ENCODE assay signal across 9 mouse cellular contexts in genomic region chr4:40182651-40183320, GRCm38 (mm10). TPM values are rescaled to one million over a fixed set of nuclear protein-coding genes. Genes with fewer than 3 reads are reported as not detected.
DNase-seq lines count a peak whose midpoint lies in the region; ATAC-seq and TF ChIP-seq lines count a peak whose summit lies in the region.
"Had no signal": no experiment of that assay in that cellular context is flagged by ENCODE, and none has a peak within 500 bp of the region (broad histone marks: within the 10 kb centered on the region; RNA-seq: fewer than 3 reads in every experiment).

No protein-coding gene starts in this region.

- H3K9me3 ChIP-seq in G1E (replicated peaks): no peaks in the 10 kb centered on the region
- no peaks in the 10 kb centered on the region for H3K9me3 ChIP-seq in hindbrain, embryonic 14.5 days (ENCODE audit: control insufficient read depth, low read length)

- H3K36me3 ChIP-seq in G1E (replicated peaks): peaks cover 93% of the 10 kb centered on the region
- peaks cover 93% of the 10 kb centered on the region for H3K36me3 ChIP-seq in hindbrain, embryonic 14.5 days (replicated peaks; ENCODE audit: control insufficient read depth, insufficient read depth)

- WGBS in hindbrain, embryonic 14.5 days: 37% methylated on average over 14 of the region's 14 CpGs

- no peaks in the 10 kb centered on the region for H3K27me3 ChIP-seq in G1E (ENCODE audit: insufficient read depth, low read length)
- H3K27me3 ChIP-seq in hindbrain, embryonic 14.5 days (ENCODE audit: control insufficient read depth, insufficient read depth, low read length): no peaks in the 10 kb centered on the region

- ATAC-seq in G1E (ENCODE audit: extremely low read depth, insufficient number of reproducible peaks, low FRiP score, poor library complexity, severe bottlenecking): no peak
- ATAC-seq in erythroid progenitor cell, adult 5-6 weeks (replicated peaks; ENCODE audit: low FRiP score, poor library complexity, severe bottlenecking): peak; percentile 68; the same call in 1 of the 2 replicates
- ATAC-seq in hindbrain, embryonic 14.5 days (ENCODE audit: low FRiP score): peak; percentile 14; the same call in 1 of the 2 replicates

- DNase-seq in G1E (ENCODE audit: low spot score): peak; percentile 44
- peak; percentile 70 for DNase-seq in hindbrain, embryonic 14.5 days (ENCODE audit: low spot score)
- DNase-seq in layer of hippocampus, postnatal 14 days (ENCODE audit: low spot score in 2 of 2): peak; percentile 63 to 68
- DNase-seq in lung, postnatal 25 days (ENCODE audit: low spot score): peak; percentile 69
- DNase-seq in right cerebral cortex, adult 18-20 months: peak; percentile 54
- peak; percentile 33 to 64 for DNase-seq in urinary bladder, postnatal 36 days (ENCODE audit: low spot score in 2 of 2)

- peaks cover 65% of the 10 kb centered on the region for H3K4me1 ChIP-seq in G1E (ENCODE audit: insufficient read depth, low read depth, low read length)
- no peaks in the 10 kb centered on the region for H3K4me1 ChIP-seq in bone marrow macrophage, adult 2 months (ENCODE audit: control insufficient read depth, insufficient read depth, low read length)
- H3K4me1 ChIP-seq in hindbrain, embryonic 14.5 days (replicated peaks; ENCODE audit: control insufficient read depth, insufficient read depth, low read length): no peaks in the 10 kb centered on the region

- no peak for TF ChIP-seq POLR2A in bone marrow macrophage, adult 2 months (IDR thresholded peaks at IDR 0.05; ENCODE audit: borderline replicate concordance, low read depth, low read length)

- TF ChIP-seq CTCF in G1E (IDR thresholded peaks at IDR 0.05; ENCODE audit: low read depth, low read length): peak; percentile 69
- TF ChIP-seq CTCF in bone marrow macrophage, adult 2 months (IDR thresholded peaks at IDR 0.05; ENCODE audit: low read depth, low read length): peak; percentile 67

- H3K27ac ChIP-seq in bone marrow macrophage, adult 2 months (ENCODE audit: insufficient read depth, low read depth, low read length): no peak overlapping the region
- no peak overlapping the region for H3K27ac ChIP-seq in hindbrain, embryonic 14.5 days
- H3K27ac ChIP-seq: macrophage had no signal

- H3K9ac ChIP-seq in hindbrain, embryonic 14.5 days: no peak overlapping the region

- no peak overlapping the region for H3K4me3 ChIP-seq in G1E (ENCODE audit: low read depth, low read length)
- no peak overlapping the region for H3K4me3 ChIP-seq in bone marrow macrophage, adult 2 months (ENCODE audit: insufficient read depth, low read length)
- no peak overlapping the region for H3K4me3 ChIP-seq in hindbrain, embryonic 14.5 days (replicated peaks; ENCODE audit: low read length)

- no peak overlapping the region for H3K4me2 ChIP-seq in hindbrain, embryonic 14.5 days (replicated peaks)

RNA-seq across cellular contexts. Expression of gene Aco1, which starts 39.9 kb away (rescaled TPM):
- total RNA-seq in G1E (2014; fragmentation: Nextera tagmentation): 133 and 144 TPM in 2 replicates
- total RNA-seq in G1E (2017): 119 and 120 TPM in 2 replicates
- 28.4 and 34.1 TPM in 2 replicates for polyA plus RNA-seq in G1E (2012)
- polyA plus RNA-seq in bone marrow macrophage, adult 2 months (2012; ENCODE audit: insufficient read depth, insufficient read length, missing spikeins): 22.1 and 28.8 TPM in 2 replicates
- total RNA-seq in erythroid progenitor cell, adult 5-6 weeks (2015; ENCODE audit: low replicate concordance): 6.1 and 7.1 TPM in 2 replicates
- total RNA-seq in erythroid progenitor cell, adult 5-6 weeks (2017; ENCODE audit: low replicate concordance): 4.7 and 7.6 TPM in 2 replicates
- 46.0 and 49.4 TPM in 2 replicates for polyA plus RNA-seq in hindbrain, embryonic 14.5 days (2014; fragmentation: Nextera tagmentation; extraction: Ambion mirVana)
- 10 to 100 TPM; 37.1 to 44.8 TPM for total RNA-seq in layer of hippocampus, postnatal 14 days (2021)

RNA-seq across cellular contexts. Expression of gene Ddx58, which starts 56.8 kb away (rescaled TPM):
- total RNA-seq in G1E (2014; fragmentation: Nextera tagmentation) (26.6 and 29.2 TPM in 2 replicates), G1E (2017) (14.1 and 16.1 TPM in 2 replicates)
- polyA plus RNA-seq in G1E (2012): 0.43 and 0.68 TPM in 2 replicates
- polyA plus RNA-seq in bone marrow macrophage, adult 2 months (2012; ENCODE audit: insufficient read depth, insufficient read length, missing spikeins): 90.7 and 91.2 TPM in 2 replicates
- 5.0 and 16.6 TPM in 2 replicates for total RNA-seq in erythroid progenitor cell, adult 5-6 weeks (2015; ENCODE audit: low replicate concordance)
- total RNA-seq in erythroid progenitor cell, adult 5-6 weeks (2017; ENCODE audit: low replicate concordance): 11.3 and 18.1 TPM in 2 replicates
- 2.5 and 4.3 TPM in 2 replicates for polyA plus RNA-seq in hindbrain, embryonic 14.5 days (2014; fragmentation: Nextera tagmentation; extraction: Ambion mirVana)
- 1 to 10 TPM; 3.0 to 4.4 TPM for total RNA-seq in layer of hippocampus, postnatal 14 days (2021)

Comparison
In these comparisons a context has a peak if more than half of its experiments do, and no peak if none do; other contexts are left out.
1. RNA of gene Aco1, which starts 39.9 kb away (total RNA-seq): 119 to 144 TPM in G1E and 37.1 to 44.8 TPM in layer of hippocampus, postnatal 14 days; 4.7 to 7.6 TPM in erythroid progenitor cell, adult 5-6 weeks; every median in the first group is over 4 times any median in the second.
2. Peak in every context shown above with its lines, with median percentiles within 50 percentile points of each other: DNase-seq.